Mouse (Mus musculus) ovary, postnatal 14 days (tissue): ENCODE measurements around the gene Gm28374.
"Not testable (repeated sequence)": the region's sequence is repeated elsewhere in the genome, so short reads cannot be mapped to it uniquely, and the experiment has no call there.

Source experiments
- DNase-seq: peaks from one replicate; pipeline ENCODE4 v3.0.0; 2022; ENCODE audit warnings: low spot score

The Gm28374 gene

DNA sequence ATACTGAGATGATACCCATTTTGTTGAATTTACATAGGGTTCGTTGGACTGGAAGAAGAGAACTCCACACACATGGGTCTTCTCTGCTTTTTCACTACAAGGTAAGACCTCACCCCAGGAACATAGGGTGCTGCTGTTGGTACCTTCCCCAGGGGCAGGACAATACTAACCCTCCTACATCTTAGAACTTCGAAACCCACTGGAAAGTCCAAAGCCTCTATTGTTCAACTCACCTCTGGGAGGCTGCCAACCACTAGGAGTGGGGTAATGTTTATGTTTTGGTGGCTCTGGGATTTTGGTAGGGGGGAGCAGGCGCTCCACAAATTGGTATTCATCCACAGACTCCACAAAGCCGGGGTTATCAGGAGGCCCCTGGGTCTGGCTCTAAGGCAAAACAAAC lies 25.4 kb downstream of the Gm28374 start:
- no peak for DNase-seq

DNA sequence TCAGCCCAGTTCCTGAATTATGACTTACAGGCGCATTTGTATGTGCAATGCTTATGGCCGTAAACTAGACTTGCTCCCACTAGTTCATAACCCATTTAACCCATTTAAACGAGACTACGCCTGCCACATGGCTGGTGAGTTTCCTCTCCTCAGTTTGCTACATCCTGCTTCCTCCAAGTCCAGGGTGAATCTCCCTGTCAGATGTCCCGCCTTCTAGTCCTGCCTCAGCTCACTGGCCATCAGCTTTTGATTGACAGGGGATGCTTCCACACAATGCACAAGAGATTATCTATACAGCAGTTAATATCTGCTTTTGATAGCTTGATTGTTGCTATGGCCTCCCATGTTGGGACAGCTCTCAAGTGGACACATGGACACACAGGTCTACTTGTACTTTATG lies 27.8 kb downstream of the Gm28374 start:
- no peak for DNase-seq

DNA sequence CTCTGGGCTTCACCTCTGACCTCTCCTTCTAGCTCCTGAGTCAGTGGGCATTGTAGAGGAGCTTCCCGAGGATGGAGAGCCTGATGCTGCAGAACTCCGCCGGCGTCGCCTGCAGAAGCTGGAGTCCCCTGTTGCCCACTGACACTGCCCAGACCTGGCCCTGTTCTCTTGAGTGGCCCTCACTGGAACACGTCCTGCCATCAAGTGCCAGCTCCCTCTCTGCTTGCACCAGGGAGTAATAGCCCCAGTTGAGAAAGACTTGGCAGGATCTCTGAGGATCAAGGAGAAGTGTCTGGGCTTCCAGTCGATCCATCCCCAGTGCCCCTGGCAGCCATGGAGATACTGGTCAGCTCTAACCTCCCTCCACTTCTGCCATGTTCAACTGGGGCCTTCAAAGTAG lies 29.5 kb downstream of the Gm28374 start:
- no peak for DNase-seq

DNA sequence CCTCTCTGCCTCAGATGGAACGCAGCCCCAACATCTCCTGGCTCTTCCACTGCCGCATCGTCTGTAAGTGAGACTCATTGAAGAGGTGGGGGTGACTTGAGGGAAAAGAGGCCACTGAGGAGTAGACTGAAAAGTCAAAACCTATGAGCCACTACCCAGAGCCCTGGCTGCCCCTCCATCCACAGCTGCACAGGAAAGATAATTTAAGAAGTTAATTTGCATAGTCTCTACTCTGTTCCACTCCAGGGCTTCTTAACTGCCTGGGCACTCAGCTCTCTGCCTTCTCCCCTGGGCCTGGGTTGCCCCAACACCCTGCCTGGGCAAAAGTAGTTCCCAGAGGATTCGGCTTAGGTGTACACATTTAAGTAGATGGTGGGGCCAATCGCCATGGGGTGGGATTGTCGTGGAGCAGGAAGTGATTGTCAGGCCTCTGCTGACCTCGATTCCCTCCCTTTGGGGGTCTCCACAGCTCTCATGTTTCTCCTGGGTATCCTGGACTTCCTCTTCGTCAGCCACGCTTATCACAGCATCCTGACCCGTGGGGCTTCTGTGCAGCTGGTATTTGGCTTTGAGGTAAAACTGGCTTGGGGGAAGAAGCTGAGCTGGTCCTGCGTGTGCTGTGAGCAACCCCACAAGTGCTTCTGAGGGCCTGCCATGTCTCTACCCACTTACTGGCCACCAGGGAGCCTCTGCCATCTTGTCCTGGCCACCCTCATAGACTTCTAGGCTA lies 33.2 kb downstream of the Gm28374 start:
- no peak for DNase-seq

DNA sequence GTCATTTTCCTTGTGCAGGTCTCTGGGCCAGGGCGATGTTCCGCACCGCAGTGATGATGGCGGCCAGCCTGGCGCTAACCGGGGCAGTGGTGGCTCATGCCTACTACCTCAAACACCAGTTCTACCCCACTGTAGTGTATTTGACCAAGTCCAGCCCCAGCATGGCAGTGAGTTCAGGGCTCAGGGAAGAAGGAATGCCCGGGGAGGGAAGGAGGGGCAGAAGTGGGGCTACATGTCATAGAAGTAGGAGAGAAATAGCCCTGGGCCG lies 34.2 kb downstream of the Gm28374 start:
- DNase-seq = no peak

DNA sequence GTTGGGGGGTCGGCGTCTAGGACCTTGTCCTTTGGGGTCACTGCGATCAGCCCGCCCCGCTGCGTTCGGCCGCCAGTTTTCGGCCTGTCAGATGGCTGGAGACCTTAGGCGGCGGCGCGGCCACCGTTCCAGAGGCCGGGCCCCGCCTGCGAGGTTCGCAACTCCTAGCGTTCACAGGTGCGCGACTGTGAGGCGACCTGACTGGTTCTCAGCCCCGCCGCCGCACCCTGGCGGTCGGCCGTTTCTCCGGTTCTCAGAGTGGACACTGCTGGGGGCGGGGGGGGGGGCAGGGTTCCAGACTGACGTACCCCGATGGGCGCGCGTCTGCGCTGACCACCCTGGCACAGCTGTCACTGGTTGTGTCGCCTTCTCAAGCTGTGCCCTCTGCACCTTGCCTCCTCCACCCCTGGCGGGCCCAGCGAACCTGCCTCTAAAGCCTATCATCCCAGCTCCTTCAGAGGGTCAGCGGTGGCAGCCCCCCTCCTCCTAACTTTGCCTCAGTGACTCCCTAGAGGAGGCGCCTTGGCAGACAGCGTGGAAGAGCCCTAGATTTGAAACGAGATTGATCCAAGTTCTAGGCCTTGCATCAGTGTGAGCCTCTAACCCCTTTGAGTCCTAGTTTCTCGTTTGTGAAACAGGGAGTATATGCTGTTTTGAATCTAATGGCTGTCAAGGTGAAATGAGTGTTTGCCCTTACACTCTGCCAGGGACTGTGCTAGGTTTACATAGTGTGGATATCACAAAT lies 34.7 kb downstream of the Gm28374 start:
- no peak for DNase-seq

DNA sequence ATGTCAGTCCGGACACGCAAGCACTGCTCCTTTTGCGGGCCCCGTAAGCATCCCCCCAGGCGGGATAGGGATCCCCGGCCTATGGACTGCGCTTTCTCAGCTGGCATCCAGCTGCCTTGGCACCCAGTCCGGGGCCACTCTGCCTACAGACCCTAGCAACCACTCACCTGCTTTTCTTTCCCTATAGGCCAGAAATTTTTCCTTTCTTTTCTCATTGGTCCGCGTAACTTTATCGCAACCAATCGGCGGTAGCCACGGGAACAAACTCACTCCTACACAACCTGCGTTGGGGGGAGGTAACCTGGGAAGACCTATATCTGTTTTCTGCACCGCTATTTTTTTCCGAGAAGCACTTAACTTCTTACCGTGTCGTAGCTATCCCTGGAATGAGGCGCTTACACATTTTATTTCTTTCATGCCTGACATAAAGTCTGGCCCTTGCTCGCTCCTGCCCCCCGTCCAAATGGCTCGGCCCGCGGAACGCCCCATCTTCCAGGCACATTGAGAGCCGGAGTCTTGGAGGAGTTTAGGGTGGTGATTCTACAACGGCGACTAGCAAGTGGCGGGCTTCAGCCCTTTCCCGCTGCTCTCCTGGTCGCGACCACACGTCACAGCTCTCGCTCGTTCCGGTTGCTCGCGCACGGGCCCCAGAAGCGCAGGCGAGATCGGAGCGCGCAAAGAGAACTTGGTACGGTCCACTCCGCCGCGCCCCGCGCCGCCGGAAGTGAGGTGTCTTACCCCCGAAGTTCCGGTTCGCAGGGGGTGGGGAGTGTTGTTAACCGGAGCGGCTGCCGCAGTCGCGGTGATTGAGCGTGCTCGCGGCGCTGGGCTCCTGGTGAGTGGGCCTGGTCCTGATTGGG lies 35.5 kb downstream of the Gm28374 start, which contains the start of gene Syvn1:
TSS of gene Syvn1 (plus strand) at position 283 of the 860 bp plus-strand sequence.
- peak; percentile 73 for DNase-seq

DNA sequence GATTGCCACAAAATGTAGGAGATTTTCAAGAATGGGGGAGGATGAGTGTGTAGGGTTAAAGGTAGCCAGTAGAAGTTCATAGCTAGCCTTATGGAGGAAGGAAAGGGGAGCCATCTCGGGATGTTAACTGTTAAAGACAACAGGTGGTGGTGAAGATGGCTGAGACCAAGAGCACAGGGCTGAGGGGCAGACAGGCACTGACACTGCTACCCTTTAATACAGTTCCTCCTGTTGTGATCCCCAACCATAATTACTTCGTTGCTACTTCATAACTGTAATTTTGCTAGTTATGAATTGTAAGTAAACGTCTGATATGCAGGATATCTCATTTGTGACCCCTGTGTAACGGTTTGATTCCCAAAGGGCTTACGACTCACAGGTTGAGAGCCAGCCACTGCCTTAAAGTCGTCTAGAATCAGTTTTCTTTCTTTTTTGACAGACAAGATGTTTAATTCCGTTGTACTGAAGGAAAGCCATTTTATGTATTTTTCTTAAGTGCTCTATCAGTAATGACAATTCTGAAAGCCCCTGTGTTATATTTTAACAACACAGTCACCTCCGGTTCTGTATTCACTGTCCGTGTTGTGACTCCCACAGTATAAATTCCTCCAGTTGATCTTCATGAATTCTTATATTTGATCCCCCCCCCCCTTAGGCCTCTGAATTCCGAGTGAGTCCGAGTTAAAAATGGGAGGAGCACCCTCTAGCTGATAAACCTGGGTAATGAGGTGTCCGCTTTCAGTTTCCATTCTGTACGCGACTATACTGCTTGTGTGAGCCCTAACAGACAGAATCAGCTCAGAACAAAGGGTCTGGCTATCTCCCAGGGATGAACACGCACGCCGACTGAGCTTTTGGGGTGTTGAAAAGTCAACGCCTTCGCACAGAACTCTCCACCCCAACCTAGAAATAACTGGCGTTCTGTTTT lies 36.4 kb downstream of the Gm28374 start:
- no peak for DNase-seq

DNA sequence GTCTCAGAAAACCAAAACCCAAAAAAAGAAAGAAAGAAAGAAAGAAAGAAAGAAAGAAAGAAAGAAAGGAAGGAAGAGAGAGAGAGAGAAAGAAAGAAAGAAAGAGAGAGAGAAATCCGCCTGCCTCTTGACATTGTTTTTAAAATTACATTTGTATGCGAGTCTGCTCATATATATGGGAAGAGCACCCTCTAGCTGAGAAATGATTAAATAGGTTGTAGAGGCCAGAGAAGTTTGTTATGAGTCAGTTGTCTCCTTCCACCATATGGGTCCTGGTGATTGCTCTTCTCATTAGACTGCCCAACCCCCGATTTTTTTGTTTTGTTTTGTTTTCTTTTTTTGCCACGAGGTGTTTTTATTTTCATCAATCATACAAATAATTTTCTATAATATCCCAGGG lies 38.0 kb downstream of the Gm28374 start:
- DNase-seq = not testable (repeated sequence)

DNA sequence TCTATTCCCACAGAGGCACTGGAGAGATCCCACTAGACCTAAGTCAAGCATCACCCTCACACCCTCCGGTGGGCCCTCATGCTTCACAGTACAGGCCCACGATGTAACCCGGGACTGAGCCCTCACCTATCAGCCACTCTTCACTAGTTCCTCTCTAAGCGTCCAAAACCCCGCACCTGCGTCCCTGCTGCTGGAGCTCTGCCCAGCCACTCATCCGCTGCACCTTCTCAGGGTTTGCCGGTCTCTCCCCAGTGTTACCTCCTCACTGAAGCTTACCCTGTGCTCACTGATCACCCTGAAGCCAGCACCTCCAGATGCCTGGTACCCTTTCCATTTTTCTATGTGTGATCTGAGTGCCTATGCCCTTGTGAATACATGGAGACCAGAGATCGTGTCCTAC lies 39.8 kb downstream of the Gm28374 start:
- no peak for DNase-seq

DNA sequence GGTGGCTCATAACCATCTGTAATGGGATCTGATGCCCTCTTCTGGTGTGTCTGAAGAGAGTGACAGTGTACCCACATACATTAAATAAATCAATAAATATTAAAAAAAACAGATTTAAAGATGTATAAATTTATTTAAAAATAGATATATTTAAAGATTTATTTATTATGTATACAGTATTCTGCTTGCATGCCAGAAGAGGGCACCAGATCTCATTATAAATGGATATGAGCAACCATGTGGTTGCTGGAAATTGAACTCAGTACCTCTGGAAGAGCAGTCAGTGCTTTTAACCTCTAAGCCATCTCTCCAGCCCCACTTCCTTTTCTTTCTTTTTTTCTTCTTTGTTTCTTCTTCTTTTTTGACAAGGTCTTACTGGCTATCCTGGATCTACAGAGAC lies 42.1 kb downstream of the Gm28374 start:
- no peak for DNase-seq

DNA sequence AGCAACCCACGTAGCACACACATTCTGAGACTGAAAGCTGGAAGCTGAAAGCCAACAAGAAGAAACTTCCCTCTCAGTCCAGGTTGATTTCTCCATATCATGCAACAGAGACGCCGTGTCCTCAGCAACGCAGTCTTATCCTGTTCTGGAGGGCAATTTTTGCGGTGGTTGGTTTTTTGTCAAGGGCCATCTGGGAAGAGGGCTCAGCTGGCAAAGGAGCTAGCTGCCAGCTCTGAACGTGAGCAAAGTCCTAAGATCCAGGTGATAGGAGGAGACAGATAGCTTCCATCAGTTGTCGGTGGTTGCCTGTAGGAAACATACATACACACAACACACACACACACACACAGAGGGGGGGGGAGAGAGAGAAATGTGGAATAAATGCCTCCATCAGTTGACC lies 43.7 kb downstream of the Gm28374 start:
- DNase-seq = no peak

DNA sequence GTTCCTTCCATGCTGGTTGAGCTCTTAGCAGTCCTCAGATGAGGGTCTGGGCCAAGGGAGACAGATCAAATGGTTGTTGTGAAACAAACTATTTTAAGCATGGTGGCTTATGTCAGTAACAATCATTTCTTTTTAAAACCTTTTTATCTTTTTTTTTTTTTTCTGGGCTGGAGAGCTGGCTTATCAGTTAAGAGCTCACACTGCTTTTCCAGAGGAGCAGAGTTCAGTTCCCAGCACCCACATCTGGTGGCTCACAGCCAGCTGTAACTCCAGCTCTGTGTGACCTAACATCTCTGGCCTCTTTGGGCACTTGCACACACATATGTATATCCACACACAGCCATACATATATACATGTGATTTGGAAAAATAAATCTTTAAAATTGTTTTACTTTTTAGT lies 44.4 kb downstream of the Gm28374 start:
- DNase-seq = no peak

DNA sequence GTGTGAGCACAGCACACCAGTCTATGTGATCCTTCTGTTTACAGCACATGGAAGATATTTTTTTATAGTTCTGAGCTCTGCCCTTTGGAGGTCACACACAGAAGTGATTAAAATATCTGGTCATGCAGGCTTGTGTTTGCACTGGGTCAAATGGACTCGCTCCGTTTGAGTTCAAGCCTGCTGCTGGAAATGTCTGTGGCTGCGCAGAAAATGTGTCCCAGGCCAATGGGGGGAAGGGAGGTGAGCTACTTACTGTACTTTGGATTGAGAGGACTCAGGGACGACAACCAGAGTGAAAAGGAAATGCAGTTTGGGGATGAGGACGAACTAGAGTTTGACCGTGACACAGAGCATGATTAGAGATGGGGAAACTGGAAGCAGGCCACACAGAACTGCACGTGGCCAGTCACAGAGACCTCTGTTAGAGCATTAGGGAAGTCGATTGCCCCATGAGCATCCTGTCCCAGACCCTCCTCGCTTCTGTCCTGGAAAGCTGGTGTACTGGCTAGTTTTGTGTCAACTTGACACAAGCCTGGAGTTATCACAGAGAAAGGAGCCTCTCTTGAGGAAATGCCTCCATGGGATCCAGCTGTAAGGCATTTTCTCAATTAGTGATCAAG lies 46.0 kb downstream of the Gm28374 start:
- no peak for DNase-seq

DNA sequence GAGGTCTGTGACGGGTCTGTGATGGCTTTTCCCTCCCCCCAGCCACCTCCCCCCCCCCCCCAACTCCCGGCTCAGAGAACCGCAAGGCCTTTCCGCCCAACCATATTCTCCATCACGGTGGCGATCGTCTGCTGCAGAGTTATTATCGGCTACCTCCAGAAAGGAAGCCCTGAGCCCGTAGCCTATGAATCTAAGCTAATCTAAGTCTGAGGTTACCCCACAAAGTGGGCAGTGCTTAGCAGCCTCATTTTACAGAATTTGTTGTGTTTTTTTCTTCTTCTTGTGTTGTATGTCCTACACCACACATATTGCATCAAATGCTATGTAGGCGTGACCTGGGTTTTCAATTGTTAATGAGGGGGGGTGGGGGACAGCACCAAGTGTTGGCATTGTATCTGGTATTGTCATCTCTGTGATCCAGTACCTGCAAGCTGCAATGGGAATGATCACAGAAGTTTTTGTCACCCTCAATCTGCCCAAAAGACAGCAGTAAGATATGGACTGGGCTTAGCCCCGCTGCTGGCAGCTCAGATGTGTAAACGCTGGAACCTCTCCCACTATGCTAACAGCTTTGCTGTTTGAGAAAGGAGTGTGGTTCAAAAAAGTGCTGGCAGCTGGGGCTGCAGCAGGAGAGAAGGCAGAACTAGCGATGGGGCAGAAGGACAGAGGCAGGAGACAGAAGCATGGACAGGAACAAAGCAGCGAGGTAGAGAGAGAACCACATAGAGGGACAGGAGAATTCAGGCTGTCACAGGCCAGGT lies 51.4 kb downstream of the Gm28374 start:
- no peak for DNase-seq

DNA sequence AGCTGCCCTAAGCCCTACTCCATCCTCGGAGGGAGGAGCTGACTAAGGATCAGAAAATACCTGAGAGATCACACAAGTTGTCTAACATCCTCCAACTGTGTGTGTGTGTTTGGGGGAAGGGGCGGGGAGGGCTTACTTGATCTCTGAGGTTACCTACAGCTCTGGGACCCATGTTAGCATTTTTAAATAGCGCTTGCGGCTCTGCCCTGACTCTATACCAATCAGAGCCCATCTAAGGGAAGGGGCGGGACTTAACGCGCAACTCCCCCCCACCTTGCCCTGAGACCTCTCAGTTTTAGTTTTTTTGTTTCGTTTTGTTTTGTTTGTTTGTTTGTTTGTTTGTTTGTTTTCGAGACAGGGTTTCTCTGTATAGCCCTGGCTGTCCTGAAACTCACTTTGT lies 52.6 kb downstream of the Gm28374 start:
- no peak for DNase-seq

DNA sequence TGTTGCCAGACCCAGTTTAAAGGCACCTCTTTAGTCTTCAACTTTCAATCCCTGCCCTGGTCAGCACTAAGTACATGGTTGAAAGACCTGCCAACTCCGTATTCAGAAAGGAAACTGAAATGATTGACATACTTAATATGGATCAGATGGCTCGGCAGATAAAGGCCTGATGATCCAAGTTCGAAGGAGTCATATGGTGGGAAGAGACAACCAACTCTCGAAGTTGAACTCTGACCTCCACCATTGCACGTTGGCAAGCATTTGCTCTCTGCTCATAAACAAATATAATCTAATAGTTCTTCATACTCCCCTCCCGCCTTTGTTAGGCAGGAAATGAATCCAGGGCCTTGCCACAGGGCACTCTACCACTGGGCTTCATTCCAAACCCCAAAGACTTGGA lies 53.1 kb downstream of the Gm28374 start:
- DNase-seq = no peak
